Mouse (Mus musculus): ENCODE measurements at regions not wholly inside any gene's neighbourhood (a gene's known extent, or its start where the extent isn't known, plus 50 kb on each side); places are given as distances from the start of the nearest gene placed in this dataset.

DNA sequence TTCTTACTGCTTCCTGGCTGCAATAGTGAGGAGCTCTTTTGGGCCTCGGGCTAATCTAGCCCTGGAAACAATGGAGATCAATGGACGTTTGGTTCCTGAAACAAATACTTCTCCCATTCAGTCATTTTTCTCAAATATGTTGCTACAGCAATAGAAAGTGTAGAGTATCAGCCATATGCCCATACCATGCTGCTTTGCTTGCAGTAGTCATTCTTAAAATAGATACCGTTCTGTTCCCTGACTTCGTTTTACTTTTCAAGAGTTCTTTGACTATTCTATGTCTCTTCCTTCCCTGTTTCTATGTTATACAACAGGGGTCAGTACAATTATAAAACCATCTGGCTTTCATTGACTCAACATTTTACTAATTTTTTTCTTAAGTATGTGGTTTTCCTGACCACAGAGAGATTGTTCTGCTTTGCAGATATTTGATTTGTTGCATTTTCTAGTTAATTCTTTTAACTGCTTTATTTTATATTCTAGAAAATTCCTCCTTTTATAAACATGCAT lies 275.2 kb upstream of the Xrcc4 start:
- Histone ChIP-seq H3K4me1 (peaks cover 2% of the 10 kb centered on the region), H3K4me2 (replicated peaks) (no peak overlapping the region), H3K36me3 (no peaks in the 10 kb centered on the region), H3K4me3 (no peak overlapping the region), H3K9ac (replicated peaks) (no peak overlapping the region), H3K27ac (replicated peaks) (no peak overlapping the region), H3K9me3 (no peaks in the 10 kb centered on the region), H3K27me3 (no peaks in the 10 kb centered on the region)
- WGBS: 75% methylated on average over 4 of the region's 4 CpGs
- ATAC-seq (replicated peaks): no peak

DNA sequence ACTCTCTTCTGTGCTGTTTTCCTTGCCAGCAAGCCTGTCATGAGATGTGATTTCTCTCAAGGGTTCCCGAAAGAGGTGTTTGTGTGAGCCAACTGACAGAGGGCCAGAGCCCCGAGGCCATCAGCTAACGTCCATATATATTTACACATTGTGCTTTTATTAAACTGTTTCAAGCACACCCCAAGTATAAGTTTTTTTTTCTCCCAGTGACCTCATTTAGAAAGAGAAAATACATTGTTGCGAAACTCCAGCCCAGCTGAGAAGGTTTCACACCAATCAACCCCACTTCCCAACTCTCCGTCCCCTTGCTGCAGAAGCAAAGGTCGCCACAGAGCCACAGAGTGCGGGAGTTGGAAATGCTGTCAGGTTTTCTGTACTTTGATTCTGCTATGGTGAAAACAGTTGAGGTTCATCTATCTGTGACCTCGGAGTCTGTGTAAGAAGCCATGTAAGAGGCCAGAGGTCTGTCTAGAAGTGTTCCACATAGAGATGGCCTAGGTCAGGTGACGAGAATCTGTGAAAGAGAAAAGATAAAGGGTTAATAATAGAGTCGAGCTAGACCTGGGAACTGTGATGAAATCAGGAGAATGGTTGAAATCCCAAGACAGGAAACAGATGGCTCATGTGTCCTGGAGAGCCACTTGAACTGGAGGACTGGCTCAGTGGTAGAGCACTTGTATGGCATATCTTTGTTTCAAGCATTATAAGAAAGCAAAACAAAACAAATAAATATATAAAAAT lies 270.6 kb upstream of the Xrcc4 start:
- ATAC-seq (replicated peaks): no peak
- peaks cover 13% of the 10 kb centered on the region for H3K4me1 ChIP-seq
- H3K9ac ChIP-seq (replicated peaks): no peak overlapping the region
- no peaks in the 10 kb centered on the region for H3K27me3 ChIP-seq
- H3K4me3 ChIP-seq: no peak overlapping the region
- H3K36me3 ChIP-seq: no peaks in the 10 kb centered on the region
- 74% methylated on average over 10 of the region's 10 CpGs for WGBS
- H3K9me3 ChIP-seq: no peaks in the 10 kb centered on the region
- no peak overlapping the region for H3K27ac ChIP-seq (replicated peaks)
- no peak overlapping the region for H3K4me2 ChIP-seq (replicated peaks)

DNA sequence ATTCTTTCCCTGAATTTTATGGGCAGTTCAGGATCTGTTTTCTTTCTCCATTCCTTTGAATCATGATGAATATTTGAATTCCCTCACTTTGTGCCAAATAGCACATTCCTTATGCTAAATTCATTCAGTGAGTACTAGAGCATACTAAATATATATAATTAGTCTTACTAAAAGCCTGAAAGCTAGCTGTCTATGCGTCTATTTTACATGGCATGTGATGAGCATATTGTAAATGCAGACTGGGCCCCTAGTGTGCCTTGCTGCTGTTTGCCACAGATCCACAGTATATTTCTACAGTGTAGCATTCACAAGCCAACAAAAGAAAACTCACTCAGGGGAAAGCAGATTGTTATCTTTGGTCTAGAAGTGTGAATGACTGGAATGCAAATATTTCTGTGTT lies 268.7 kb upstream of the Xrcc4 start:
- no peaks in the 10 kb centered on the region for H3K9me3 ChIP-seq
- 17% methylated on average over 1 of the region's 1 CpGs for WGBS
- H3K27me3 ChIP-seq: no peaks in the 10 kb centered on the region
- no peak overlapping the region for H3K4me2 ChIP-seq (replicated peaks)
- no peak overlapping the region for H3K9ac ChIP-seq (replicated peaks)
- H3K27ac ChIP-seq (replicated peaks): no peak overlapping the region
- ATAC-seq (replicated peaks): peak; percentile 93
- peaks cover 13% of the 10 kb centered on the region for H3K4me1 ChIP-seq
- no peak overlapping the region for H3K4me3 ChIP-seq
- no peaks in the 10 kb centered on the region for H3K36me3 ChIP-seq

DNA sequence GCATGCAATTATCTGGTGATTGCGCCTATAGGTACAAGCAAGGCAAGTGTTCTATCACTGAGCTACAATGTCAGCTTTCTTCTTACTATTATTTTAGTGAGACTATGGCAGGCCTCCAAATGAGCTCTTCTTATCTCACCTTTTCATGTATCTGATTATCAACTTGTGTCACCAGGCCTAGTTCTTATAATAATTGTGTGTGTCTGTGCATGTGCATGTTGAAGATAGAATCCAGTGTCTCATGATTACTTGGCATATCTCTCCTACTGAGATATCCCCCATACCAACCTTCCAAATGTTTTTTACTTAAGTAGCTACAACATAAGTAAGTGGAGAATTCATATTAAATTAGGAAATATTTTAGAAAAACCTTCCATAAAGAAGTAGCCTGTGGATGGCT lies 266.2 kb upstream of the Xrcc4 start:
- Histone ChIP-seq H3K4me2 (replicated peaks) (no peak overlapping the region), H3K4me1 (peaks cover 13% of the 10 kb centered on the region), H3K4me3 (no peak overlapping the region), H3K27me3 (no peaks in the 10 kb centered on the region), H3K9ac (replicated peaks) (no peak overlapping the region), H3K9me3 (no peaks in the 10 kb centered on the region), H3K27ac (replicated peaks) (no peak overlapping the region), H3K36me3 (no peaks in the 10 kb centered on the region)
- no peak for ATAC-seq (replicated peaks)
- 98% methylated on average over 1 of the region's 1 CpGs for WGBS

DNA sequence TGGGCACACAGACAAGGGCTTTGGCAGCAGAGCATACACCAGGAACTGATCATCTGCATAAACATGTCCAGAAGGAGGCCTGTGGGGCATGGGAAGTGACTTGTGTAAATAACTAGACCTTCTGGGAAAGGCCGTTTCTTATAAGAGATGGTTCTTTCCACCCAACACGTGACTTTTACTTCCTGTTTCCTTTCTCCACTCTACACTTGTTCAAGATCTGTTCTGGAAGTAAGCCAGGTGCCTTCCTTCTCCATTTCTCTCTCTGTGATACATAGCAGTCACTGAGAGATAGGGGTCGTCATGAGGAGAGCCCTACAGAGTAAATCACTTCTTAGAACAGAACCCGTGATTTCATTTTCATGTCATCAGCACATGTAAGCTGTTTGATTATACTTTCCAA lies 253.4 kb upstream of the Xrcc4 start:
- H3K4me2 ChIP-seq (replicated peaks): no peak overlapping the region
- H3K9me3 ChIP-seq: no peaks in the 10 kb centered on the region
- H3K4me1 ChIP-seq: no peaks in the 10 kb centered on the region
- no peak for ATAC-seq (replicated peaks)
- no peaks in the 10 kb centered on the region for H3K36me3 ChIP-seq
- 91% methylated on average over 4 of the region's 4 CpGs for WGBS
- H3K9ac ChIP-seq (replicated peaks): no peak overlapping the region
- no peak overlapping the region for H3K4me3 ChIP-seq
- no peak overlapping the region for H3K27ac ChIP-seq (replicated peaks)
- H3K27me3 ChIP-seq: peaks cover under 1% of the 10 kb centered on the region; the same call in 1 of the 2 replicates

DNA sequence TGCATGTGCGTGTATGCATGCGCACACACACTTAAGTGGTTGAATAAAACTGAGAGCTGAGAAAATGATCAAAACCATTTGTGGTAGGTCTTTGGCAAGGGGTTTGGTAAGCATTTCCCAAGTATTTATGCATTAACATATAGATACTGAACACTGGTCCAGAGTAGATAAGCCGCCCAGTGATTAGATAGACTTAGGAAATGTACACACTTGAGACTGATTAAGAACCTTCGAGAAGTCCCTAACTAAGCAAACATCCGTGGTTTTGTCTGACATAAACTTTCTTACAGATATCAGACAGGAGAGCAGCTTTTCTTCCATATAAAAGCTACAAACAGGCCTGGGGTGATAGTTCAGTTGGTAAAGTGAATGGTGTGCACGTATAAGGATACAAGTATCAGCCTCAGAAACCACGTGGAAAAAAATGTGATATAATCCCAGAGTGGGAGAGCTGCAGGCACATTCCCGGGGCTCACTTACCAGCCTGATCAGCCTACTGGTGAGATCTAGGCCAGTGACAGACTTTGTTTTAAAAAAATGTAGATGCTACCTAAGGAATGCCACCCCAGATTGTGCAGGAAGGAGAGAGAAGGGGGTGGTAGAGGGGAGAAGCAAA lies 252.3 kb upstream of the Xrcc4 start:
- H3K9me3 ChIP-seq: no peaks in the 10 kb centered on the region
- peaks cover 6% of the 10 kb centered on the region; the same call in 1 of the 2 replicates for H3K27me3 ChIP-seq
- no peaks in the 10 kb centered on the region for H3K36me3 ChIP-seq
- H3K9ac ChIP-seq (replicated peaks): no peak overlapping the region
- 77% methylated on average over 8 of the region's 8 CpGs for WGBS
- no peak overlapping the region for H3K27ac ChIP-seq (replicated peaks)
- H3K4me2 ChIP-seq (replicated peaks): no peak overlapping the region
- no peak overlapping the region for H3K4me3 ChIP-seq
- ATAC-seq (replicated peaks): no peak
- H3K4me1 ChIP-seq: no peaks in the 10 kb centered on the region

DNA sequence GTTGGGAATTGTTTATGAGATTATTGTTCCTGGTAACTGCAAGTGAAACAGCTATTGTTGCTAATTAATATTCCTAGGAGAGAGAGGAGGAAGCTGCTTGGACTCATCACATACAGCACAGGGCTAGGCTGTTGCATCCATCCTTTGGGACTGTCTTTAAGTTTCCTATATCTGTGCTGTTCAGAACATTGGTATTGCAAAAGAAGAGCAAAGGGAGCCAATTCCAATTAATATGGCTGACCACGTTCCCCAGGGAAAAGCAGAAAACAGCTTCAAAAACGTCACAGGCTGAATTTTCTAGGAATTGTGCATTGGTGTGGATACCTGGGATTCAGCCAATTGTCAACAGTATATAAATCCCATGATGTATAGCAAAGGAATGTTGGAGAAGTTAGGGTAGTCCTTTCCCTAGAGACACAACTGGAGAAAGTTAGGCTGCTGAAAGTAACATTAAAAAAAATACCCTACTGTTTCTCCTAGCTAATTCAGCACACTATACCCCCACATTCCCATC lies 251.3 kb upstream of the Xrcc4 start:
- Histone ChIP-seq H3K9me3 (no peaks in the 10 kb centered on the region), H3K4me3 (no peak overlapping the region), H3K4me1 (no peaks in the 10 kb centered on the region), H3K9ac (replicated peaks) (no peak overlapping the region), H3K27me3 (peaks cover 6% of the 10 kb centered on the region; the same call in 1 of the 2 replicates), H3K4me2 (replicated peaks) (no peak overlapping the region), H3K27ac (replicated peaks) (no peak overlapping the region), H3K36me3 (no peaks in the 10 kb centered on the region)
- 69% methylated on average over 2 of the region's 2 CpGs for WGBS
- ATAC-seq (replicated peaks): no peak

DNA sequence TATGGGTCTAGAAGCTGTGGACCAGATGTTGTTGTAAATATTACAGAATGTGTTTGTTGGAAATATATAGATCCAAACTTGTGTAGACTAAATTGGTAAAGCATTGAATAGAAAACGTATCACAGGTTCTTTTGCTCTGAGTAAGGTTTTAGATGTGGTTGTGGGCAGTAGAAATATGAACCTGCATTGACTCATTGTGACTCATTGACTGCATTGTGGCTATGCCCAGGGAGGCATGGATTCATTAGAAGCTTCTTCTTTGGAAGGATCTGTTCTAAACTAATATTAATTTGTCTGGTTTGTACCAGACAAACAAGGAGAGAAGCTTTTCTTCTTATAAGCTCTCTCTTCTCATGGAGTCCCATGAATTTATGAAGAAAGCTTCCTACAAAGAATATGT lies 248.2 kb upstream of the Xrcc4 start:
- Histone ChIP-seq H3K4me1 (peaks cover 3% of the 10 kb centered on the region; the same call in 1 of the 2 replicates), H3K4me3 (no peak overlapping the region)
- 98% methylated on average over 1 of the region's 1 CpGs for WGBS

DNA sequence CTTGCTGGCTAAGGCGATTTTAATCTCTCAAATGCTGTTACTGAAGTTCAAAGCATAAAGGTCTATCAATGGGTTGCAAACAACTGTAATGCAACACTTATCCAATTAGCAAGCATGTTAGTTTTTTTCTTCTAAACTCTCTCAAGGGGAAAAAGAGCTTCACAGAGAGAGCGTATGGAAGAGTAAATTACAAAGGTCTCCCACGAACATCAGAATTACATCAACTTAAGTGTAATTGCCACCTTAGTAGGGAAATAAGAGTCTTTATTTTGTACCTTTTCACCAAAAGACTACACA lies 246.3 kb upstream of the Xrcc4 start:
- Histone ChIP-seq H3K36me3 (no peaks in the 10 kb centered on the region), H3K4me3 (no peak overlapping the region), H3K4me1 (peaks cover 3% of the 10 kb centered on the region; the same call in 1 of the 2 replicates), H3K27me3 (peaks cover 6% of the 10 kb centered on the region; the same call in 1 of the 2 replicates), H3K9ac (replicated peaks) (no peak overlapping the region), H3K4me2 (replicated peaks) (no peak overlapping the region), H3K27ac (replicated peaks) (no peak overlapping the region), H3K9me3 (no peaks in the 10 kb centered on the region)
- ATAC-seq (replicated peaks): peak; percentile 73
- 3% methylated on average over 3 of the region's 3 CpGs for WGBS

More for the DNA sequence above, 248.2 kb upstream of the Xrcc4 start:
- peaks cover 6% of the 10 kb centered on the region; the same call in 1 of the 2 replicates for H3K27me3 ChIP-seq
- no peak overlapping the region for H3K27ac ChIP-seq (replicated peaks)
- no peak overlapping the region for H3K4me2 ChIP-seq (replicated peaks)
- no peak overlapping the region for H3K9ac ChIP-seq (replicated peaks)
- no peak for ATAC-seq (replicated peaks)
- no peaks in the 10 kb centered on the region for H3K36me3 ChIP-seq
- no peaks in the 10 kb centered on the region for H3K9me3 ChIP-seq

DNA sequence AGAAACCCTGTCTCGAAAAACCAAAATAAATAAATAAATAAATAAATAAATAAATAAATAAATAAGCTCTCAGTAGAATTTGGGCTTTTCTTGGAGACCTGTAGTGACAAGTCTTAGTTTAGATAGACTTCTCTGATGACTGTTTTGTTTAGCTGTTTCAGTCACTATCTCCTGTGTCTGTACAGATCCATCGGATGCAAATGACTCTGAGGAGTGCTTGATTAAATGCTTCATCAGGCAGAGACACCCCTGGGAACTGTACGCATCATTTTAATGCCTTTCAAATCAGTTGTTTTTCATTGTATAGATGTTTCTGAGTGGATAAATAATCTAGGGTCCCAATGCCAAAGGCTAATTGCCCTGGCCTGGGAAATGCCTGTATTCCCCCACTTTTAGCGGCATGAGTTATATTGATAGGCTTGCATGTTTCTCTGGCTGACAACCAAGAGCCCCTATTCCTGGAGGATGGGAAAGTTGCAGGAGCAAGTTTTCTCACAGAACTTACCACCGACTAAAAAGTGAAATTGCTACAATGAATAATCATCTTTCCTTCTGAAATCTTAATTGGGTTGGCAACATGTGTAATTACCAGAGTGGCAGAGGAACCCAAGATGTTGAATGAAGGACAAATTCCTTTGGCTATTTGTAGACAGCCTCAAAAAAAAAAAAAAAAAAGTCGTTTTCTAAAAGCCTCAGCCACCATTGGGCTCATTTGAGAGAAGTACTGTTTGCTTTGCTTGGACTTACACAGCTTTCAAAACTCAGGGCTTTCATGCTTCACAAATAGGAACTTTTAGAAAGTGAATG lies 245.7 kb upstream of the Xrcc4 start:
- Histone ChIP-seq H3K27me3 (peaks cover 6% of the 10 kb centered on the region; the same call in 1 of the 2 replicates), H3K4me1 (peaks cover 3% of the 10 kb centered on the region; the same call in 1 of the 2 replicates), H3K36me3 (no peaks in the 10 kb centered on the region), H3K9ac (replicated peaks) (no peak overlapping the region), H3K4me3 (no peak overlapping the region), H3K27ac (replicated peaks) (no peak overlapping the region), H3K9me3 (no peaks in the 10 kb centered on the region), H3K4me2 (replicated peaks) (no peak overlapping the region)
- ATAC-seq (replicated peaks): peak; percentile 78
- 14% methylated on average over 6 of the region's 6 CpGs for WGBS

DNA sequence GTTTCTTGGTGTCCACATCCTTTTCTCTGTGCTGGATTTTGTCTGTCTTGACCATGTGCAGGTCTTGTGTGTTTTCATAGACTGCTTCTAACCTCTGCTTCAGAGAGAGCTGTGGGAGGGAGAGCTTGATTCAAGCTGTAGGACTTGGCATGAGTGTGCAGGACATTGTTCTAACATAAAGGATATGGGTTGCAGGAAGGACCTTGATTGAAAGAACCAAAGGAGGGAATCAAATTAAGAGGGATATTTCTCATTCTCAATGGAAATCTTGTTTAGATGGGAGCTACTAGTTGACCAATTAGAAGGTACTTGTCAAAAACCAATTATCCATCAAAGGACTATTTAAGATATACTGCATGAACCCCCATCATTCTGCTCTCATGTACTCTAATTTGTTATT lies 244.9 kb upstream of the Xrcc4 start:
- Histone ChIP-seq H3K27ac (replicated peaks) (no peak overlapping the region), H3K4me3 (no peak overlapping the region), H3K36me3 (no peaks in the 10 kb centered on the region), H3K4me2 (replicated peaks) (no peak overlapping the region), H3K4me1 (peaks cover 3% of the 10 kb centered on the region; the same call in 1 of the 2 replicates), H3K9me3 (no peaks in the 10 kb centered on the region), H3K9ac (replicated peaks) (no peak overlapping the region), H3K27me3 (peaks cover 6% of the 10 kb centered on the region; the same call in 1 of the 2 replicates)
- peak; percentile 24; the same call in 1 of the 2 replicates for ATAC-seq (replicated peaks)

DNA sequence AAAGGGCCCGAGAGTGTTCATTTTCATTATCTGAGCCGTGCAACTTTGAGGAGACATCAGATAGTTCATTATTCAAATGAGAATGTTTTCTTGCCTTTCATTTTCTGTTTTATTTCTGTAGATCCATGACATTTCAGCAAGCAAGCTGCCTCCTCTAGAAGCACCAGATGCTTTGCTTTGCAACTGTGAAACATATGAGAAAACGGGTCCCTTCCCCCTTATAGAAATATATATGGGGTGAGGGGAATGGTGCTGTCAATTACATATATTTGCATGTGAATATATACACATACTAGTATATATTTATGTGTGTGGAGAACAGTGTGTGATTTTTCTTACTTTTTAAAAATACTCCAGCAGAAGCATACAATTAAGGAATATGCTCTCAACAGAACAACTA lies 235.8 kb upstream of the Xrcc4 start:
- Histone ChIP-seq H3K36me3 (no peaks in the 10 kb centered on the region), H3K9me3 (no peaks in the 10 kb centered on the region), H3K27me3 (no peaks in the 10 kb centered on the region), H3K9ac (replicated peaks) (no peak overlapping the region), H3K4me2 (replicated peaks) (no peak overlapping the region), H3K4me3 (no peak overlapping the region), H3K4me1 (no peaks in the 10 kb centered on the region), H3K27ac (replicated peaks) (0 out of 2 replicates have a peak overlapping the region, but pooled peaks have one; percentile 23)
- peak; percentile 93; the same call in 1 of the 2 replicates for ATAC-seq (replicated peaks)
- WGBS: 69% methylated on average over 3 of the region's 3 CpGs
